Mouse (Mus musculus): ENCODE results near the gene Tas2r134.

Tas2r134 gene

GRCm38 (mm10) chr2:51627211-51627610 is at the start of gene Tas2r134:
Gene Tas2r134 (plus strand): TSS chr2:51627511.
- DNase-seq (ENCODE audit: low read depth), result no peak

- no peak for DNase-seq (ENCODE audit: low read depth)
These were observed 47.5 kb upstream of the Tas2r134 start for GRCm38 (mm10) chr2:51579767-51580166.

GRCm38 (mm10) chr2:51584050-51585046 is 43.0 kb upstream of the Tas2r134 start:
- no peak for DNase-seq (ENCODE audit: low read depth)

- DNase-seq (ENCODE audit: low read depth), result no peak
These were observed 39.0 kb upstream of the Tas2r134 start for GRCm38 (mm10) chr2:51588336-51588735.

GRCm38 (mm10) chr2:51588895-51589294 is 38.4 kb upstream of the Tas2r134 start:
- DNase-seq (ENCODE audit: low read depth), result no peak

- DNase-seq (ENCODE audit: low read depth), result no peak
These were observed 37.7 kb upstream of the Tas2r134 start for GRCm38 (mm10) chr2:51589627-51590026.

- DNase-seq (ENCODE audit: low read depth), result no peak
These were observed 37.0 kb upstream of the Tas2r134 start for GRCm38 (mm10) chr2:51590308-51590707.

- DNase-seq (ENCODE audit: low read depth), result no peak
These were observed 35.2 kb upstream of the Tas2r134 start for GRCm38 (mm10) chr2:51592157-51592556.

GRCm38 (mm10) chr2:51599473-51600201 is 27.7 kb upstream of the Tas2r134 start:
- no peak for DNase-seq (ENCODE audit: low read depth)

GRCm38 (mm10) chr2:51600202-51600487 is 27.2 kb upstream of the Tas2r134 start:
- peak; percentile 7 for DNase-seq (ENCODE audit: low read depth)

- peak; percentile 4 for DNase-seq (ENCODE audit: low read depth)
These were observed 26.4 kb upstream of the Tas2r134 start for GRCm38 (mm10) chr2:51600873-51601272.

- no peak for DNase-seq (ENCODE audit: low read depth)
These were observed 17.0 kb upstream of the Tas2r134 start for GRCm38 (mm10) chr2:51610305-51610704.

- DNase-seq (ENCODE audit: low read depth), result no peak
These were observed 16.4 kb upstream of the Tas2r134 start for GRCm38 (mm10) chr2:51610897-51611296.

- no peak for DNase-seq (ENCODE audit: low read depth)
These were observed 13.6 kb upstream of the Tas2r134 start for GRCm38 (mm10) chr2:51613716-51614115.

- no peak for DNase-seq (ENCODE audit: low read depth)
These were observed 5.4 kb upstream of the Tas2r134 start for GRCm38 (mm10) chr2:51621931-51622330.

- DNase-seq (ENCODE audit: low read depth), result no peak
These were observed 1.3 kb upstream of the Tas2r134 start for GRCm38 (mm10) chr2:51626007-51626406.

GRCm38 (mm10) chr2:51631428-51631827 is 4.1 kb downstream of the Tas2r134 start:
- DNase-seq (ENCODE audit: low read depth), result no peak

- no peak for DNase-seq (ENCODE audit: low read depth)
These were observed 10.4 kb downstream of the Tas2r134 start for GRCm38 (mm10) chr2:51637681-51638080.

- DNase-seq (ENCODE audit: low read depth), result no peak
These were observed 14.3 kb downstream of the Tas2r134 start for GRCm38 (mm10) chr2:51641635-51642034.

- no peak for DNase-seq (ENCODE audit: low read depth)
These were observed 16.2 kb downstream of the Tas2r134 start for GRCm38 (mm10) chr2:51643244-51644139.

- DNase-seq (ENCODE audit: low read depth), result no peak
These were observed 20.7 kb downstream of the Tas2r134 start for GRCm38 (mm10) chr2:51647972-51648371.

- DNase-seq (ENCODE audit: low read depth), result no peak
These were observed 22.6 kb downstream of the Tas2r134 start for GRCm38 (mm10) chr2:51649887-51650286.

All from induced T-regulatory cell, adult 2 months (primary cell).